Mouse (Mus musculus): ENCODE measurements around the gene Cmbl.

GRCm38 (mm10) chr15:31601279-31601645 lies 36.1 kb downstream of the Cmbl start:
- no peak for TF ChIP-seq GATA1 (IDR thresholded peaks at IDR 0.05; ENCODE audit: borderline replicate concordance, low read length)
- TF ChIP-seq FLI1 (IDR thresholded peaks at IDR 0.05; ENCODE audit: low read length) = no peak
